Mouse (Mus musculus): ENCODE data around the gene Dab1. TPM values are rescaled to one million over a fixed set of nuclear protein-coding genes. Genes with fewer than 3 reads are reported as not detected.

Gene Dab1
- polyA plus RNA-seq, 1 experiment, result 0.26 TPM

DNA sequence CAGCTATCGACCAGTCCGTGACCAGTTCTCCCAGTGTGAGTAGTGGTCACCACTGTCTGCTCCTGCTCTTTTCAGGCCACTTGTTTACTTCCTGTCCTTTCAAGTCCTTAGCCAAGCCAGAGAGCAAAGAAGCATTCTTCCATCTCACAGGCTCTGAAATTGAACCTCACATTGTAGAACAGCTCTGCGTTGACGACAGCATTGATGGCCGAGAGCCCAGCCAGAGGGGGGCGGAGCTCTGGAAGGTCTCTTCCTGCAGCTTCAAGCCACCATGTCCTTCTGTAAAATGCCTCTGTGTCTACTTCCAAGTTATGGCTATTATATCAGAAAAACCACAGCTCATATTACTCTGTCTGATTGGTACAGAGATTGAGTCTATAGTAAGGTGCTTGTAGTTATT, 1127.3 kb downstream of the Dab1 start:
- H3K27me3 ChIP-seq (ENCODE audit: control insufficient read depth, insufficient read depth, low read length), result no peaks in the 10 kb centered on the region
- no peak overlapping the region for H3K27ac ChIP-seq (ENCODE audit: insufficient read depth, low read length)
- no peak for DNase-seq (ENCODE audit: low read depth in 1 of 2, low spot score in 2 of 2)
- H3K4me3 ChIP-seq (ENCODE audit: extremely low read depth, insufficient read depth, insufficient read length), result no peak overlapping the region
- H3K36me3 ChIP-seq (ENCODE audit: control insufficient read depth, insufficient read depth, low read length), result no peaks in the 10 kb centered on the region
- no peaks in the 10 kb centered on the region for H3K4me1 ChIP-seq (ENCODE audit: control insufficient read depth, insufficient read depth, insufficient read length)
- TF ChIP-seq CTCF (IDR thresholded peaks at IDR 0.05; ENCODE audit: extremely low read depth, insufficient read depth, insufficient read length, insufficient replicate concordance), result no peak
- no peak for TF ChIP-seq POLR2A (IDR thresholded peaks at IDR 0.05; ENCODE audit: low read depth, low read length)
- 79% methylated on average over 6 of the region's 6 CpGs for WGBS

DNA sequence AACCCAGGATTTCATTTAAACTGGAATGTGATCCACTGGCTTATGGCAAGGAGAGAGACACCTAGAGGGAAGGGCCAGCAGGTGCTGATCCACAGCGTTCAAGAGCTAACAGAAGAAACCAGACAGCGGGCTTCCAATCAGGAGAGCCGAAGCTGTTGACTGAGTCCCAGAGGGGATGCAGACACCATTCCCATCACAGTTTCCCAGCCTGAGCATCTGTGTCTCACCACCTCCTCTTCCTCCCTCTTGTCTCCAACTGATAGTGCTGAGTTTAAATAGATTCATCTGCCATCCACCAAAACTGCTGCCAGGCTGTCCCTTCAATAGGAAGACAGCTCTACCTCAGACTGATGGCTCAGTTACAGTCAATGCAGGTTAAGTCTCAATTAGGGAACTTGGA, 1134.9 kb downstream of the Dab1 start:
- Histone ChIP-seq H3K4me3 (ENCODE audit: extremely low read depth, insufficient read depth, insufficient read length) (no peak overlapping the region), H3K27ac (ENCODE audit: insufficient read depth, low read length) (no peak overlapping the region), H3K36me3 (ENCODE audit: control insufficient read depth, insufficient read depth, low read length) (no peaks in the 10 kb centered on the region), H3K27me3 (ENCODE audit: control insufficient read depth, insufficient read depth, low read length) (no peaks in the 10 kb centered on the region), H3K4me1 (ENCODE audit: control insufficient read depth, insufficient read depth, insufficient read length) (no peaks in the 10 kb centered on the region)
- 79% methylated on average over 3 of the region's 3 CpGs for WGBS
- TF ChIP-seq POLR2A (IDR thresholded peaks at IDR 0.05; ENCODE audit: low read depth, low read length), result no peak
- no peak for TF ChIP-seq CTCF (IDR thresholded peaks at IDR 0.05; ENCODE audit: extremely low read depth, insufficient read depth, insufficient read length, insufficient replicate concordance)
- no peak for DNase-seq (ENCODE audit: low read depth in 1 of 2, low spot score in 2 of 2)

DNA sequence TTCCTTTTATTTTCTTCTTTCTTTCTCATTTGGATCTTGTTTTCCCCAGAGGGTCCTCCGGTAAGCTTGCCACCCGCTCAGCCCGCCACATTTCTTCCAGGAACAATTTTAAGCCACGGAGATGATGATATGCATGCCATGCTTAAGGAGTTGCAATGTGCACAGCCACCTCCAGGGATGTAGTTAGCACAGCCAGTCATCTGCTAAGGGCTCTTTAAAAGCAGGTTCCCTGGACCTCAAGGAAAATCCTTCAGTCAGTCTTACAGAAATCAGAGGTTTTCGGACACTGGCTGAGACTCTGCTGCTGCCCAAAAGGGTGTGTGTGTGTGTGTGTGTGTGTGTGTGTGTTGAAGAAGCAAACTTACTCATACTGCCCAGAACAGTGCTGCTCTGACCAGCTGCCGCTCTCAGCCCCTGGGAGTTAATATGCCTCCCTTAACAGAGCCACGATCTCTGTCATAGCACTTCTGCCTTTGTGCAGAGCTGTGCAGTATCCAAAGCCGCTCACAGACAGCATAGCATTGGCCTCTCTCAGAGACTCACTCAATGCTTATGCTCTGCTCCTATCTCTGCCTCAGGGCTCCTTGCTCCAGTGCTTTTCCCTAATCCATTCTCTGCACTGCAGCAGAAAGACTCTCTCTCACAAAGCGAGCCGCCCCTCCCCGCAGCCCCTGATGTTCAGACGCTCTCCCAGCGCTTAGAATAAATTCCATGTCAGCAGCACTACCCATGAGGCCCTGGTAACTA, 1141.9 kb downstream of the Dab1 start:
- no peak for DNase-seq (ENCODE audit: low read depth in 1 of 2, low spot score in 2 of 2)
- Histone ChIP-seq H3K4me1 (ENCODE audit: control insufficient read depth, insufficient read depth, insufficient read length) (no peaks in the 10 kb centered on the region), H3K27ac (ENCODE audit: insufficient read depth, low read length) (no peak overlapping the region), H3K36me3 (ENCODE audit: control insufficient read depth, insufficient read depth, low read length) (no peaks in the 10 kb centered on the region), H3K4me3 (ENCODE audit: extremely low read depth, insufficient read depth, insufficient read length) (no peak overlapping the region), H3K27me3 (ENCODE audit: control insufficient read depth, insufficient read depth, low read length) (no peaks in the 10 kb centered on the region)
- TF ChIP-seq CTCF (IDR thresholded peaks at IDR 0.05; ENCODE audit: extremely low read depth, insufficient read depth, insufficient read length, insufficient replicate concordance) (no peak), POLR2A (IDR thresholded peaks at IDR 0.05; ENCODE audit: low read depth, low read length) (no peak)
- WGBS, result 84% methylated on average over 13 of the region's 13 CpGs

DNA sequence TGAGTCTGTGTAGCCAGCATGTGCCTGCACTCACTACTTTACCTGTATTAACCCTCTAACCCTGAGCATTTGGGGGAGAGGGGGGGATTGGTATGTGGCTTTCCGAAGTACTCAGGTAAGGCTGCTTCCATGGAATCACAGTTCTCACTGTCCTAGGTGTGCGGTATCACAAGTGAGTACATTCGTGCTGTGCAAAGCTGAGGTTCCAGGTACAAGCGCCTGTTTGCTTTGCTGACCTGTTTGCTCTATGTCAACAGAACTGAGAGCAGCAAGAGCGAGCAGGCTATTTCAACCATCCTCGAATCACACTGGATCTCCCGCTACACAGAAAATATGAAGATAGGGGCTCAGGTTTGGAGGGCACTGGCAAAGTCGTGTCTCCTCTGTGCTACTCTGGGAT, 1146.9 kb downstream of the Dab1 start, which contains the start of gene C8b:
Gene C8b (plus strand): TSS at position 253 of the 400 bp plus-strand sequence.
- TF ChIP-seq POLR2A (IDR thresholded peaks at IDR 0.05; ENCODE audit: low read depth, low read length) (no peak), CTCF (IDR thresholded peaks at IDR 0.05; ENCODE audit: extremely low read depth, insufficient read depth, insufficient read length, insufficient replicate concordance) (no peak)
- H3K27ac ChIP-seq (ENCODE audit: insufficient read depth, low read length), result no peak within 1 kb of the TSS

DNA sequence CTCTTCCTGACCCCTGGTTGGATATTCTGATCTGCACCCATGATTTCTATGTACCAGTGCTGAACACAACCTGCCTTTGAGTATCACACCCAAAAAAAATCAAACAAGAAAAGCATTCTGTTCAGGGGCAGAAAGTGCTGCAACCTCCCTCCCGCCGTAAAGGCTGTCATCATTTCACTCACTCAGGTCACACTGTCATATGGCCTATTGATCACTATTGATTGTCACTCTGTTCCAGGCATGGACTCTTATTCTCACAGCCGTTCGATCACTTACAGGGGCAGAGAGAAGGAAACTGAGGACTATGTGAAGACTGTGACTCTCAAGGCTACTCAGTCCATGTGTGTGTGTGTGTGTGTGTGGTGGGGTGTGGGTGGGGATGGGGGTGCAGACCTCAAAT, 1149.0 kb downstream of the Dab1 start:
- 89% methylated on average over 4 of the region's 4 CpGs for WGBS
- DNase-seq (ENCODE audit: low read depth in 1 of 2, low spot score in 2 of 2), result no peak
- H3K27me3 ChIP-seq (ENCODE audit: control insufficient read depth, insufficient read depth, low read length), result no peaks in the 10 kb centered on the region
- no peak overlapping the region for H3K27ac ChIP-seq (ENCODE audit: insufficient read depth, low read length)
- H3K4me3 ChIP-seq (ENCODE audit: extremely low read depth, insufficient read depth, insufficient read length), result no peak overlapping the region
- TF ChIP-seq CTCF (IDR thresholded peaks at IDR 0.05; ENCODE audit: extremely low read depth, insufficient read depth, insufficient read length, insufficient replicate concordance), result no peak
- no peak for TF ChIP-seq POLR2A (IDR thresholded peaks at IDR 0.05; ENCODE audit: low read depth, low read length)
- H3K4me1 ChIP-seq (ENCODE audit: control insufficient read depth, insufficient read depth, insufficient read length), result no peaks in the 10 kb centered on the region
- no peaks in the 10 kb centered on the region for H3K36me3 ChIP-seq (ENCODE audit: control insufficient read depth, insufficient read depth, low read length)

More for the DNA sequence above, 1146.9 kb downstream of the Dab1 start, which contains the start of gene C8b:
- no peak for DNase-seq (ENCODE audit: low read depth in 1 of 2, low spot score in 2 of 2)
- no peaks in the 10 kb centered on the region for H3K27me3 ChIP-seq (ENCODE audit: control insufficient read depth, insufficient read depth, low read length)
- no peak within 1 kb of the TSS for H3K4me3 ChIP-seq (ENCODE audit: extremely low read depth, insufficient read depth, insufficient read length)
- H3K36me3 ChIP-seq (ENCODE audit: control insufficient read depth, insufficient read depth, low read length), result no peaks in the 10 kb centered on the region
- WGBS, result 87% methylated on average over 8 of the region's 8 CpGs
- no peaks in the 10 kb centered on the region for H3K4me1 ChIP-seq (ENCODE audit: control insufficient read depth, insufficient read depth, insufficient read length)

DNA sequence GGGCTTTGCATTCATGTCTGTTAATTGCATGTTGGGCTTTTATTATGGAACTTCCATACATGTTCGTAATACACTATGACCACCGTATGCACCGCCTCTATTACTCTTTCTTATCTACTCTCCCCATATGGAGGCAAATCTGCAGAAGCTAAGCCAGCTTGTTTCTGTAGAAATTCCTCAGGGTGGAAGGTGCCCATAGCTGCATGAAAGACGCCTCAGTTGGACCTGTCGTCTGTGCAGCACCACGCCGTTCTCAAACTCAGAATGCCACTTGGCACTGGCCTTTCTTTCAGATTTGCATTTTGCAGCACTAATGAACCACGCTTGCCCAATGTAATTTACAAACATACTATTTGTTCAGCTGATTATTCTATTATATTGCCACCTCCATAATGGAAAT, 1150.4 kb downstream of the Dab1 start:
- TF ChIP-seq CTCF (IDR thresholded peaks at IDR 0.05; ENCODE audit: extremely low read depth, insufficient read depth, insufficient read length, insufficient replicate concordance) (no peak), POLR2A (IDR thresholded peaks at IDR 0.05; ENCODE audit: low read depth, low read length) (no peak)
- 84% methylated on average over 8 of the region's 8 CpGs for WGBS
- no peak for DNase-seq (ENCODE audit: low read depth in 1 of 2, low spot score in 2 of 2)
- Histone ChIP-seq H3K27ac (ENCODE audit: insufficient read depth, low read length) (no peak overlapping the region), H3K4me1 (ENCODE audit: control insufficient read depth, insufficient read depth, insufficient read length) (no peaks in the 10 kb centered on the region), H3K4me3 (ENCODE audit: extremely low read depth, insufficient read depth, insufficient read length) (no peak overlapping the region), H3K36me3 (ENCODE audit: control insufficient read depth, insufficient read depth, low read length) (no peaks in the 10 kb centered on the region), H3K27me3 (ENCODE audit: control insufficient read depth, insufficient read depth, low read length) (no peaks in the 10 kb centered on the region)

DNA sequence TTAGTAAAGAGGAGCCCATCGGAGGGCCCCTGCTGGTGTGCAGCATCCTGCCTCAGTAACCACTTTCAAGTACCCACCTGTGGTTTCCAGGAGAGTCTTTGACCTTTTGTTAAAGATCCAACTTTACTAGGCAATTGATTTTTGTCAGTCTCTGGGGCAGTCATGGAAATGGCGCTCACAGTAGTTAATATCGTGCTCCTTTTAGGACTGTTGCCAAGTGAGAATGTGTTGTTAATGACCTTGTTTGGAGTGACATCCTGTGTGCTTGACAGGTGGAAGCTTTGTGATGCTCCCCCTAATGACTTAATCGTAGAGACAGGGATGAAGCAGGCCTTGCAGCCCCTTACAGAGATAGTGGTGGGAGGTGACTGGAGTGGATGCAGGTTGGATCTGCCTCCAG, 1151.2 kb downstream of the Dab1 start:
- 81% methylated on average over 4 of the region's 4 CpGs for WGBS
- Histone ChIP-seq H3K27me3 (ENCODE audit: control insufficient read depth, insufficient read depth, low read length) (no peaks in the 10 kb centered on the region), H3K4me1 (ENCODE audit: control insufficient read depth, insufficient read depth, insufficient read length) (no peaks in the 10 kb centered on the region), H3K36me3 (ENCODE audit: control insufficient read depth, insufficient read depth, low read length) (no peaks in the 10 kb centered on the region), H3K4me3 (ENCODE audit: extremely low read depth, insufficient read depth, insufficient read length) (no peak overlapping the region), H3K27ac (ENCODE audit: insufficient read depth, low read length) (no peak overlapping the region)
- DNase-seq (ENCODE audit: low read depth in 1 of 2, low spot score in 2 of 2), result no peak
- TF ChIP-seq POLR2A (IDR thresholded peaks at IDR 0.05; ENCODE audit: low read depth, low read length) (no peak), CTCF (IDR thresholded peaks at IDR 0.05; ENCODE audit: extremely low read depth, insufficient read depth, insufficient read length, insufficient replicate concordance) (no peak)

All from spleen, adult 2 months (tissue).